In the genomic region with DNA sequence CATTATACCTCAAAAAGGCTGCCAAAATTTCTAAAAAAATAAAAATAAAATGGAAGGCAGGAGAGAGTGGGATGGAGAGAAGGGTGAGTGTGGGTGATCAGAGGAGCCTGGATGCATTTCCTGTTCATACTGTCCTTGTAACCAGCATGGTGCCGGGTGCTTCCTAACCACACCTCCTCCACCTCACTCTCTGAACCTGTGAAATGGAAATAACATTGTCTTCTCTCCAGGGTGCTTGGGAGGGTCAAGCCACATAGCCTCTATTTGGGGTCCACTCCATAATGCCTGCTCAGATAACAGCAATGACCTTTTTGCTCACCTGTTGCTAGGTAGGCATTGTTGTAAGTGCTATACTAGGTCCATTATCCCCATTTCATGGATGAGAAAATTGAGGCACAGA, we compare ENCODE assay signal across 14 mouse cellular contexts.
"Had no signal": no experiment of that assay in that cellular context is flagged by ENCODE, and none has a peak within 500 bp of the region (broad histone marks: within the 10 kb centered on the region; RNA-seq: fewer than 3 reads in every experiment).

No protein-coding gene starts in this region.

- H3K4me1 ChIP-seq: stomach, embryonic 15.5 days had no signal

- H3K27ac ChIP-seq: midbrain, embryonic 12.5 days; midbrain, embryonic 15.5 days; neural tube, embryonic 12.5 days; stomach, embryonic 15.5 days; stomach, postnatal 0 days had no signal

- H3K4me2 ChIP-seq: lung, embryonic 14.5 days; midbrain, embryonic 12.5 days; midbrain, embryonic 15.5 days; neural tube, embryonic 12.5 days; stomach, embryonic 15.5 days had no signal

- H3K9me3 ChIP-seq: midbrain, embryonic 12.5 days; midbrain, embryonic 15.5 days; neural tube, embryonic 12.5 days; stomach, embryonic 15.5 days had no signal

- H3K36me3 ChIP-seq: midbrain, embryonic 12.5 days; midbrain, embryonic 15.5 days; neural tube, embryonic 12.5 days; stomach, embryonic 15.5 days had no signal

- H3K27me3 ChIP-seq: megakaryocyte, embryonic 14.5 days; midbrain, embryonic 12.5 days; midbrain, embryonic 15.5 days; neural tube, embryonic 12.5 days; stomach, embryonic 15.5 days had no signal

- ATAC-seq: midbrain, embryonic 15.5 days had no signal

- DNase-seq: lung, adult 18-20 months; lung, embryonic 14.5 days; lung, postnatal 10 days; lung, postnatal 4 days; right cerebral cortex, postnatal 14 days; thymus, adult 2 months; thymus, postnatal 25 days; thymus, postnatal 4 days had no signal

- H3K9ac ChIP-seq: lung, embryonic 14.5 days; midbrain, embryonic 12.5 days; midbrain, embryonic 15.5 days; neural tube, embryonic 12.5 days; stomach, embryonic 15.5 days had no signal

- H3K4me3 ChIP-seq: megakaryocyte, embryonic 14.5 days; midbrain, embryonic 12.5 days; midbrain, embryonic 15.5 days; neural tube, embryonic 12.5 days; stomach, embryonic 15.5 days had no signal
